Mouse (Mus musculus): ENCODE measurements at regions not wholly inside any gene's neighbourhood (a gene's known extent, or its start where the extent isn't known, plus 50 kb on each side); places are given as distances from the start of the nearest gene placed in this dataset.

- no peak for DNase-seq (ENCODE audit: low spot score in 2 of 2)
- intact Hi-C loops (cut with DNase I), result no loop called here
Observed at GRCm38 (mm10) chr10:71959584-71959983, 612.0 kb downstream of the Ipmk start.

GRCm38 (mm10) chr10:71960422-71961089, 613.0 kb downstream of the Ipmk start:
- no peak for DNase-seq (ENCODE audit: low spot score in 2 of 2)
- intact Hi-C loops (cut with DNase I), result no loop called here

- intact Hi-C loops (cut with DNase I), result loop anchor here (10.0 kb wide), 1 partner anchor 677 kb away; the partner anchor contains the start of gene Zwint
- peak in 1 of 2 experiments; percentile 5 for DNase-seq (ENCODE audit: low spot score in 2 of 2)
Observed at GRCm38 (mm10) chr10:71978035-71978434, 630.5 kb downstream of the Ipmk start.

DNA sequence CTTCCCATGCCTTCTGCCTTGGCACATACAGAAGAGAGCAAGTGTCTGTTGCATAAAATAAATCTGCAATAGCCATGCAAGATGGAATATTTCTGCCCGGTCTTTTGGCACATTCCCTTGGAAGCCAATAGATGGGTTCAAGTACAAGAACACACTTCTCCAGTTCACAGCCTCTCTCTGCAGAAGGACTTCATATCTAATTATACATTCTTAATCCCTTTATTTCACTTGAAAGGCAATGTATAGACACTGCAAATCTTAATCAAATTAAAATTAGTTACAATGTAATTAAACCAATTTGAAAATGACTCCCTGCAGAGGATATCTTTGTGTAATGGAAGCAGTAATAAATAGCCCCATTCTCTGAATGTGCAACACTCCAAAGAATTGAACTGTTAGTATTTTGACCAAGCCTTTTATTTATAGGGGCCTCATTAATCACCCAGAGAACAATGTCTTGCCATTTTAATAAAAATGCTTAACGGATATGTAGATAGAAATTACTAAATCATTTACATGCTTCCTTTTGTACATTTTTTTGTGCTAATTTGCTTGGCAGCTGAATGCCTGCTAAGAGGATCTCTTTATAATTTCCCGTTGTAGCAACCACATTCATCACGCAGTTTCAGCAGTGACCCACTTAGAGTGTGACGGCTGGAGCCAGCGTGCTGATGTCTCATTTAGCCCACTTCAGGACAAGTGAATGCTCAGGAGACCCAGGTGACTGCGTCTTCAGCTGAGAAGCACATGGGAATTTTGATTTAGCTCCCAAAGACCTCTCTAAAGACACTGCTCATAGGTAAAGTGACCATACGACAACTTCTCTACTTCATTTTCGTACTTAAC, 651.5 kb upstream of the Zwint start:
- DNase-seq (ENCODE audit: low spot score in 2 of 2), result no peak
- intact Hi-C loops (cut with DNase I), result no loop called here

Measured in left cerebral cortex, postnatal 36 days (tissue).